Mouse (Mus musculus) midbrain, embryonic 10.5 days (tissue): Measurements from ENCODE around the gene Eef1b2. TPM values are rescaled to one million over a fixed set of nuclear protein-coding genes. Genes with fewer than 3 reads are reported as not detected.

ENCODE experiments used
- DNase-seq: peaks from one replicate; pipeline ENCODE4 v3.0.0-alpha.2; 2017; ENCODE audit warnings: low spot score
- H3K27ac ChIP-seq: fragments of 300-500 bp; sonication (generic); replicated peaks from 2 replicates; pipeline ENCODE4 v1.5.1; 2016; ENCODE audit warnings: mild to moderate bottlenecking
- H3K27me3 ChIP-seq: fragments of 300-500 bp; sonication (generic); 2 replicates; pipeline ENCODE4 v1.6.1; 2016; ENCODE audit warnings: low read depth, mild to moderate bottlenecking; ENCODE audit not compliant: poor library complexity, severe bottlenecking
- H3K36me3 ChIP-seq: fragments of 300-500 bp; sonication (generic); 2 replicates; pipeline ENCODE4 v1.6.1; 2016; ENCODE audit warnings: mild to moderate bottlenecking, moderate library complexity
- H3K4me1 ChIP-seq: fragments of 300-500 bp; sonication (generic); 2 replicates; pipeline ENCODE4 v1.6.1; 2016
- H3K4me3 ChIP-seq: fragments of 300-500 bp; sonication (generic); 2 replicates; pipeline ENCODE4 v1.5.1; 2016; ENCODE audit warnings: mild to moderate bottlenecking, moderate library complexity
- H3K9me3 ChIP-seq: fragments of 300-500 bp; sonication (generic); replicated peaks from 2 replicates; pipeline ENCODE4 v1.6.1; 2016; ENCODE audit warnings: mild to moderate bottlenecking
- WGBS: fragments of 180-500 bp; shearing (Covaris S2); methylation state at CpG from one replicate; pipeline ENCODE4 v1.1.7; 2016; 5-methylcytosine and 5-hydroxymethylcytosine counted together
- polyA plus RNA-seq: library from polyadenylated mRNA; unstranded; fragments of >200 nt; fragmentation: Nextera tagmentation; extraction: Ambion mirVana; gene quantifications from 2 replicates; pipeline ENCODE4 v1.2.1, GENCODE M21; 2016

Gene Eef1b2
- polyA plus RNA-seq, 1 experiment from 2014 or later, result 588 TPM

DNA sequence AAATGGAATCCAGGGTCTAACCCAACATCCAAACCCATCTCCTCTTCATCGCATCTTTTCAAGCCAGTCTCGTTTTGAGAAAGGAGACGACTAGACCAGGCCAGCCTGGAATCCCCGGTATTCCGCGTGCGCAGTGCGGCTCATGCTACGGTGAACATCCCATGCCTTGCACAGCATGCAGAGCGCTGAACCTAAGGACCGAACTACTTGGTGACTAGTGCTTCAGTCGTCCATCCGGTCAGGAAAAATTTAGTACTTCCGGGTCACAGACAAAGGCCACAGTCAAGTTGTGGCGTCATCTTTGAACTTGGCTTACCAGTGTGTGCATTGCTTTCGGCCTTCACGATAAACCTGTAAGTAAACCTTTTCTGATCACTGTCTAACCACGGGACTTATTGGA, 23.7 kb downstream of the Eef1b2 start:
- DNase-seq, result no peak
- Histone ChIP-seq H3K4me1 (peaks cover 25% of the 10 kb centered on the region), H3K4me3 (no peak overlapping the region), H3K27ac (no peak overlapping the region), H3K9me3 (peaks cover 10% of the 10 kb centered on the region; the same call in 1 of the 2 replicates), H3K36me3 (peaks cover 6% of the 10 kb centered on the region), H3K27me3 (no peaks in the 10 kb centered on the region; the same call in 1 of the 2 replicates)
- WGBS, result 96% methylated on average over 18 of the region's 18 CpGs

DNA sequence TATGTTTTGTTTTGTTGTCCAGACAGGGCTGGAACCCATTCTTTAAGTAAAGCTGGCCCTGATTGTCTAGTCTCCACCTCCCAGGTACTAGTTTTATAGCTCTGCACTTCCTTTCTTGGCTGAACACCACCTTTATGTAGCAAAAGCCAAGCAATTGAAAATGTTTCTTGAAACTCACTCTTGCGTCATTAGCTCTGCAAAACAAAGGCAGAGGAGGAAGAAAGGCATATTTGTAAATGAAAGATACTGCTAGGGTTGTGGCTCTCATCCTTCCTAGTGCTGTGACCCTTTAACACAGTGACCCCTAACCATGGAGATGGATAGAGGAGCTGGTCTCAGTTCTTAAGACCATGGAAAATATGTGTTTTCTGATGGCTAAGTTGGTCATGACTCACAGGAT, 25.0 kb downstream of the Eef1b2 start:
- Histone ChIP-seq H3K27ac (no peak overlapping the region), H3K9me3 (peaks cover 10% of the 10 kb centered on the region; the same call in 1 of the 2 replicates), H3K36me3 (peaks cover 6% of the 10 kb centered on the region), H3K27me3 (no peaks in the 10 kb centered on the region; the same call in 1 of the 2 replicates), H3K4me1 (peaks cover 34% of the 10 kb centered on the region), H3K4me3 (no peak overlapping the region)
- no peak for DNase-seq
- 69% methylated on average over 1 of the region's 1 CpGs for WGBS

DNA sequence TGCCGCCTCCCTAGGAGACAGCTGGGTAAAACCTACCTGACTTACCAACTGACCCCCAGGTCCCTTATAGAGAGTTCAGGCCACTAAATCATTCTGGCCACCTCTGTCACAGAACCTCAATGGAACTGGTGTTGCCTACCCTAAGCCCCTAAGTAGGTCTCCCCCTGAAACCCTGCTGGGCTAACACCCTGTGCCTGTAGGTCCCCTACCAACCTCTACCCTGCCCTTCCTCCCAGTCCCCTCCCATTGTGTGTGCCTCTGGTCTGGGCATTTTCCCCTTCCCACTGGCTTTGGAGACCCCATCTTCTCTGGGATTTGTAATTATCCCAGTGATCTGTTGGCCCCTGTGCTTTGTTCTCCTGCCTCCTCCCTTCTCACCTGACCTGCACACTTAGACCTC, 26.8 kb downstream of the Eef1b2 start:
- H3K36me3 ChIP-seq, result peaks cover 6% of the 10 kb centered on the region
- peaks cover 10% of the 10 kb centered on the region; the same call in 1 of the 2 replicates for H3K9me3 ChIP-seq
- H3K27me3 ChIP-seq, result peaks cover 11% of the 10 kb centered on the region; the same call in 1 of the 2 replicates
- H3K4me1 ChIP-seq, result peaks cover 34% of the 10 kb centered on the region
- peak overlapping the region; percentile 4; the same call in 1 of the 2 replicates for H3K4me3 ChIP-seq
- H3K27ac ChIP-seq, result peak overlapping the region; percentile 88
- DNase-seq, result no peak
- WGBS, result 55% methylated on average over 1 of the region's 1 CpGs

DNA sequence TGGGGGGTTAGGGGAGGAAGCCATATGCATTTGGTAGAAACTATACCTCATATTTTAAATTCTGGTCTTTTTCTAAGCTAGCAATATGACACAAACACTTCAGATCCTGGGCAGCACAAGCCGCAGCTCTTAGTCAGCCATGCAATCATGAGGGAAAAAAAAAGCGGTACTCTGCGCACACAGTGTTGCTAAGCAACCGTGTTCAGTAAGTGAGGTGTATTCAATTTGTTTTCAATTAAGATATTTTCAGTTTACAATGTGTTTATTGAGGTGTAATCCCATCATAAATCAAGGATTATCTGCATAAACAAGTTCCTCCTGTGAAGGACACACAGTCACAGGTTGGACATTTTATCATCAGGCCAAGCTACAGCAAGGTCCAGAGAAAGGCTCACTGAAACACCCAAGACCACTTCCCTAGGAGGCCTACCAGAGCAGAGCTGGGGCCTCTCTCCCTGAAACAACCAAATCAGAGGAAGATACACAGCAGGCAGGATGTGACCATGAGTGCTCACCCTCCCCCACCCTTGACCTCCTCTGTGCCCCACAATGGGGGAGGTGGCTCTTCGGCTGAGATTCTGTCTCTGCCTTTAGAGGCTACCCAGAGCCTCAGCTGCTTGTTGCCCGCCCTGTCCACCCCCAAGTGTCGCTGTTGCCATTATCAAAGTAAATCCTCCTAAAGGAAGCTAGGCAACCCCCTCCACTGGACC, 27.5 kb downstream of the Eef1b2 start:
- peak overlapping the region; percentile 88 for H3K27ac ChIP-seq
- H3K4me3 ChIP-seq, result peak overlapping the region; percentile 4; the same call in 1 of the 2 replicates
- peaks cover 10% of the 10 kb centered on the region; the same call in 1 of the 2 replicates for H3K9me3 ChIP-seq
- peaks cover 34% of the 10 kb centered on the region for H3K4me1 ChIP-seq
- H3K36me3 ChIP-seq, result peaks cover 6% of the 10 kb centered on the region
- peaks cover 11% of the 10 kb centered on the region; the same call in 1 of the 2 replicates for H3K27me3 ChIP-seq
- WGBS, result 7% methylated on average over 7 of the region's 7 CpGs
- DNase-seq, result peak; percentile 88

DNA sequence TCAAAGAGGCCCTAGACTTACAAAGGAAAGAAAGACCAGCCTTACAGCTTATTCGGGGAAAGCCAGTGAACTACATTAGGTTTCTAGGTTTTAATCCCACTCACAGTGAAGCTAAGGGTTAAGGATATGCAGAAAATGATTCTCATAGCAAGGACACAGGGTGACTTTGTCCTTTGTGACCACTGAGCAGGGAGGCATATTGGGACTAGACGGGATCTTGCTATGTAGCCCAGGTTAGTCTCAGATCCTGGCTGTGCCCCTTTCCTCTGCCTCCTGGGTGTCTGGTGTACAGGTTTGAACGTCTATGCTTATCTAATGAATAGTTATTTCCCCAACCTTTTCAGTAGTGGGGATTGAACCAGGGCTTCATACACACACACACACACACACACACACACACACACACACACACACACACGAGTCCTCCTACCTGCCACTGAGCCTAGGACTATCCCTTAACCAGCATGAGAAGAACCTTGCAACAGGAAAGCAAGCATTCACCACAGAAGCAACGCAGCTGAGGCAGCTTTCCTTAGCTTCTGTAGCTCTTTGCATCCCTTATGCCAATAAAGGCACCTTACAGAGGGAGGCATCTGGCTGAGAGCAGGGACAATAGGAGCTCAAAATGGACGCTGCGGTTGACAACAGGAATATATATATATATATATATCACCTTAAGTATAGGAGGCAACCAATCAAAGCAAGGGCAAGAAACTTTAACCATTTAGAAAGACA, 28.2 kb downstream of the Eef1b2 start:
- H3K9me3 ChIP-seq, result peaks cover 8% of the 10 kb centered on the region; the same call in 1 of the 2 replicates
- H3K27ac ChIP-seq, result peak overlapping the region; percentile 88
- H3K36me3 ChIP-seq, result peaks cover 5% of the 10 kb centered on the region
- no peak for DNase-seq
- H3K4me3 ChIP-seq, result peak overlapping the region; percentile 4
- H3K4me1 ChIP-seq, result peaks cover 34% of the 10 kb centered on the region
- 20% methylated on average over 7 of the region's 7 CpGs for WGBS
- peaks cover 11% of the 10 kb centered on the region; the same call in 1 of the 2 replicates for H3K27me3 ChIP-seq

DNA sequence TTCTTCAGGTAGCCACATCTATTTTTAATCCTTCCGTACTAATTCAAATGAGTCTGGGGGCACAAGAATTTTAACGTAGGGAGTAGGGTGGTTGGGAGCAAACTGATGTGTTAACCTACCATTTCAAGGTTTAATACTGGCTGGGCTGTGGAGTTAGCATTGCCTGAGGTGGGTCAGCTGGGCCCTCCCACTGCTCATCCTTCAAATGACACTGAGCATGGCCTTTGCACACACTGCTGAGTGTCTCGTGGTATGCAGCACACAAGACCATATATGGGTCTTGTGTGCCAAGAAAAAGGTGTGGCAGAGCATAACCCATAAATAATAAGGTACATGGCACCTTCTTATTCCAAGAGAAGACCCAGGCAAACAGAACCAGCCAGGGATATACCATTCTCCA, 31.0 kb downstream of the Eef1b2 start:
- H3K36me3 ChIP-seq, result no peaks in the 10 kb centered on the region
- peaks cover 34% of the 10 kb centered on the region for H3K4me1 ChIP-seq
- no peak overlapping the region for H3K4me3 ChIP-seq
- 79% methylated on average over 3 of the region's 3 CpGs for WGBS
- DNase-seq, result no peak
- no peaks in the 10 kb centered on the region for H3K9me3 ChIP-seq
- H3K27me3 ChIP-seq, result peaks cover 18% of the 10 kb centered on the region
- no peak overlapping the region for H3K27ac ChIP-seq

DNA sequence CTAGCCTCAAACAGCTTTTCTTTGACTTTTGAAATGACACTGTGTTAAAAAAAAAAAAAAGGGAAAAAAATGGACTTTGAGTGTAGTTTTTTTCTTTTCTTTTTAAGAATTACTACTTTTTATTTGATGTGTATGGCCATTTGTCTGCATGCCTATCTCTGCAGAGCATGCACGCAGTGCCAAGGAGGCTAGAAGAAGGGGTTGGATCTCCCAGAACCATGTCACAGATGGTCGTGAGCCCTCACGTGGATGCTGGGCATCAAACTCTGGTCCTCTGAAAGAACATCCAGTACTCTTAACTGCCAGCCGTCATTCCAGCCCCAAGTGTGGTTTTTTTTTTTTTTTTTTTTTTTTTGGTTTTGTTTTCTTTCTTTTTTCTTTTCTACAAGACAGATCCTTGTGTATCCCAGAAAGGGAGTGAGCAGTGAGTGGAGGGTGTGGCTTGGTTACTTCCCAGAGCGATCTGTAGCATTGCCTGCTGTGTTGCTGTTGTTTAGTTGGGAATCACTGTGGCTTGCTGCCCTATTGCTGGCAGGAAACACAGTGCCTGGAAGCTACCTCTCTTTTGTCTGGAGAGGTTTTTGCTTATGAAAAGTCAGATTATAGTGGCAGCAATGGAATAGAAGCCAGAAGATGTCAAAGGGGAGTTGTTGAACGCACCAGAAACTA, 33.4 kb downstream of the Eef1b2 start:
- Histone ChIP-seq H3K36me3 (no peaks in the 10 kb centered on the region), H3K4me1 (peaks cover 30% of the 10 kb centered on the region), H3K9me3 (no peaks in the 10 kb centered on the region), H3K4me3 (no peak overlapping the region), H3K27ac (no peak overlapping the region), H3K27me3 (peaks cover 32% of the 10 kb centered on the region)
- no peak for DNase-seq
- 17% methylated on average over 6 of the region's 6 CpGs for WGBS

DNA sequence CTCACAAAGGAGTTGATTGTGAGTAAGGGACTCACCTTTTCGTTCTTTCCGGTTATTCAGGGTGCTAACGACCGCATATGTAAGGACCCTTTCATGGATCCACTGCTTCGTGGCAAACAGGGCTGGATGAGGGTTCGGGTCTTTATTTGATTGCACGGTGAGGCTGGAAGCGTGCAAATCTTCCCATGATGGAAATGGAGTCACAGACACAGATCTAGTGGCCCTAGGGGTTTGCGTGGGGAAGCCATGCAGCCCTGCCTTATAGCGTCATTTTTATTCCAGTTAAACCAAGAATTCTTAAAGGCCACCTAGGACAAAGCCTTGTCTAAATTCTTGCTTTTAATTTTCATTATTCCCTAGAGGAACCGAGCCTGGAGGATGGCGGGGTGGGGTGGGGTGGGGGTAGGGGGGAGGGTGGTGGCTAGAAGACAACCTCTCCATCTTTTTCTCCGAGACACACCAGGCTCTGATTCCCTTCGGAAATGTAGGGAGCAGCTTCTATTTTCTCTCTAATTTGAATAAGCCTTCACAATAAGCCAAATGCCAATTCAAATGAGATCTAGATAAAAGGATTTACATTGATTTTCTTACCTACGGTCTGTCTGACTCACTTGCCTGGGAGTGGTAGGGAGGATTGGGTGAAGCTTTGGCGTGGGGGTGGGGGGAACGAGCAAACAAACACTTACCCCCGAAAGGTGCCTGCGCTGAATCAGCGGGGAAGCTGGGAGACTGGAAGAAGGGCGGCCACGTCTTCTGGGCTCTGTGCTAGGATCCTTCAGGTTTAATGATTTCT, 37.0 kb downstream of the Eef1b2 start:
- H3K4me3 ChIP-seq, result peak overlapping the region; percentile 46

DNA sequence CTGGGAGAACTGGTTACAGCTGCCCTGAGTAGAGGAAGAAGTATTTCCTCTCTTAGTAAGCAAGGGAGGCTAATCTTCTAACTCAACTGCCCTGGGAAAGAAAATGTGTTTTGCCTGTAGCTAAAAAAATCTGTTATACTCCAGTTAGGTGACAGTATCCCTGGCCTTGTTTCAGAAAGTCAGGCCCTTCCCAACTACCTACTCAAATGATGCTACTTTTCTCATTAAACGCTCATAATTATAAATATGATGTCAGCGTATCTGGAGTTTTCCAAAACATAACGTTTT, 37.6 kb downstream of the Eef1b2 start, which contains the start of gene Gpr1:
TSS of gene Gpr1 (minus strand) at position 273 of the 288 bp plus-strand sequence.
- 32% methylated on average over 3 of the region's 3 CpGs for WGBS
- DNase-seq, result no peak
- H3K27ac ChIP-seq, result peak within 1 kb of the TSS; percentile 81

More for the DNA sequence above, 37.0 kb downstream of the Eef1b2 start:
- Histone ChIP-seq H3K27ac (peak overlapping the region; percentile 81), H3K36me3 (no peaks in the 10 kb centered on the region), H3K27me3 (peaks cover 23% of the 10 kb centered on the region), H3K4me1 (peaks cover 18% of the 10 kb centered on the region), H3K9me3 (0 out of 2 replicates have a peak, but pooled peaks cover under 1% of the 10 kb centered on the region)
- WGBS, result 17% methylated on average over 22 of the region's 22 CpGs
- DNase-seq, result peak; percentile 46

DNA sequence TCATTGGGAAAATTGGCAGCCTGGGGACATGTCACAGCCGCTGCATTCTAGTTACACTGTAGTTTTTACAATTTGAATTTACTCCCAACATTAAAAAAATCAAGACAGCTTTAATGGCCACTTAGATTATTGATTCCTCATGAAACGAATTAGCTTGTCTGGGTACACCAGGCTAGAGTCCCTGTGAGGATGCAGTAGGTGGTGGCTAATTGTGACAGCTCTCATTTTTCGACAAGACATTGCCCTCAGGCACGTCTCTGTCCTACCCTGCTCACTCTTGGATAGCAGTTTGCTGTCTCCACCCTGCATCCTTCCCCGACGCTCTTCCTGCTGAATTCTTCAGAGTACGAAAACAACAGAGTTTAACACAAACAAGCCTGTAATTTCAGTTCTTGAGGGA, 38.0 kb downstream of the Eef1b2 start:
- Histone ChIP-seq H3K27ac (no peak overlapping the region), H3K27me3 (peaks cover 23% of the 10 kb centered on the region), H3K9me3 (0 out of 2 replicates have a peak, but pooled peaks cover 6% of the 10 kb centered on the region), H3K4me3 (no peak overlapping the region), H3K4me1 (peaks cover 18% of the 10 kb centered on the region), H3K36me3 (no peaks in the 10 kb centered on the region)
- DNase-seq, result no peak
- WGBS, result 51% methylated on average over 7 of the region's 7 CpGs

More for the DNA sequence above, 37.6 kb downstream of the Eef1b2 start, which contains the start of gene Gpr1:
- H3K9me3 ChIP-seq, result 0 out of 2 replicates have a peak, but pooled peaks cover 5% of the 10 kb centered on the region
- H3K4me3 ChIP-seq, result peak within 1 kb of the TSS; percentile 46
- peaks cover 23% of the 10 kb centered on the region for H3K27me3 ChIP-seq
- peaks cover 18% of the 10 kb centered on the region for H3K4me1 ChIP-seq
- H3K36me3 ChIP-seq, result no peaks in the 10 kb centered on the region

DNA sequence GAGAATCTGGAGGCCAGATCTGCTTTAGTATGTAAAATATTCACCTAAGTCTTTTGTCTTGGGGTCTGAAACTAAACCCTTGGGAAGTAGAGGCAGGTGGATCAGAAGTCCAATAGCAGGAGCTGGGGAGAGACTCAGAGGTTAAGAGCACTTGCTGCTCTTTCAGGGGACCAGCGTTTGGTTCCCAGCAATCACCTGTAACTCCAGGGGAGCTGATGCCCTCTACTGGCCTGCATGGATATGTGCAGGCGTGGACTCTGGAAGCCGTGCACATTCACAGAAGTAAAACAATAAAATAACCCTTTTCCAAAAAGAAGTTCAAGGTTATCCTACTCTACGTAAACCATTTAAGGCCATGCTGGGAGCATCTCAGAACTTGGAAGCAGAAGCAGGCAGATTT, 42.7 kb downstream of the Eef1b2 start:
- Histone ChIP-seq H3K27me3 (peaks cover 8% of the 10 kb centered on the region; the same call in 1 of the 2 replicates), H3K9me3 (0 out of 2 replicates have a peak, but pooled peaks cover 6% of the 10 kb centered on the region), H3K4me3 (no peak overlapping the region), H3K27ac (no peak overlapping the region), H3K36me3 (no peaks in the 10 kb centered on the region), H3K4me1 (peaks cover 7% of the 10 kb centered on the region)
- no peak for DNase-seq
- whole genome bisulfite sequencing, result 94% methylated on average over 4 of the region's 4 CpGs

DNA sequence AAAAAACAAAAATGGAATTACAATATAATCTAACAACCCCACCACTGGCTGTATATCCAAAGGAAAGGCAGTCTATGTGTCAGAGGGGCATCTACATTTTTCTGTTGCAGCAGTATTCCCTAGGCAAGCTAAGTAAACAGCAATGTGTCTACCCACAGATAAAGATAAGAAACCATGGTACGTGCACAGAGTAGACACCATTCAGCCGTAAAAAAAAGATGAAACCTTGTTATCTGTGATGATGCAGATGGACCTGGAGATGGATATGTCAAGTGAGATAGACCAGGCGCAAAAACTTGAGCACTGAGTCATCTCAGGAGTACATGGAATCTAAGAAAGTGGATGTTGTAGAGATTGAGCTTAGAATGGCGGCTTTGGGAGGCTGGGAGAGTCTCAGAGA, 48.4 kb downstream of the Eef1b2 start:
- Histone ChIP-seq H3K27me3 (no peaks in the 10 kb centered on the region), H3K4me1 (peaks cover 4% of the 10 kb centered on the region; the same call in 1 of the 2 replicates), H3K27ac (no peak overlapping the region), H3K4me3 (no peak overlapping the region), H3K36me3 (no peaks in the 10 kb centered on the region), H3K9me3 (no peaks in the 10 kb centered on the region)
- 82% methylated on average over 4 of the region's 4 CpGs for WGBS
- DNase-seq, result no peak
